Mouse (Mus musculus): Measurements from ENCODE around the gene Mri1. TPM values are rescaled to one million over a fixed set of nuclear protein-coding genes. Genes with fewer than 3 reads are reported as not detected.

The Mri1 gene
- polyA plus RNA-seq, 1 experiment from 2014 or later: 47.9 TPM

GRCm38 (mm10) chr8:84222566-84223165 is 34.5 kb downstream of the Mri1 start:
- H3K27me3 ChIP-seq (replicated peaks; ENCODE audit: control insufficient read depth, insufficient read depth, low read length): no peaks in the 10 kb centered on the region
- ATAC-seq: no peak
- H3K4me1 ChIP-seq (ENCODE audit: control insufficient read depth, insufficient read depth, low read depth, low read length): no peaks in the 10 kb centered on the region
- H3K9me3 ChIP-seq (ENCODE audit: control insufficient read depth, low read length): no peaks in the 10 kb centered on the region
- no peak overlapping the region for H3K9ac ChIP-seq (ENCODE audit: low read depth, low read length)
- peaks cover 61% of the 10 kb centered on the region for H3K36me3 ChIP-seq (ENCODE audit: control insufficient read depth, insufficient read depth, low read length)
- WGBS: 92% methylated on average over 9 of the region's 9 CpGs
- H3K4me2 ChIP-seq (ENCODE audit: low read length): no peak overlapping the region
- H3K27ac ChIP-seq (ENCODE audit: low read depth, low read length): no peak overlapping the region
- H3K4me3 ChIP-seq (ENCODE audit: low read length): no peak overlapping the region

- 87% methylated on average over 7 of the region's 7 CpGs for WGBS
- Histone ChIP-seq H3K27me3 (replicated peaks; ENCODE audit: control insufficient read depth, insufficient read depth, low read length) (no peaks in the 10 kb centered on the region), H3K4me1 (ENCODE audit: control insufficient read depth, insufficient read depth, low read depth, low read length) (no peaks in the 10 kb centered on the region), H3K4me3 (ENCODE audit: low read length) (no peak overlapping the region), H3K27ac (ENCODE audit: low read depth, low read length) (no peak overlapping the region), H3K36me3 (ENCODE audit: control insufficient read depth, insufficient read depth, low read length) (peaks cover 56% of the 10 kb centered on the region), H3K4me2 (ENCODE audit: low read length) (no peak overlapping the region), H3K9me3 (ENCODE audit: control insufficient read depth, low read length) (no peaks in the 10 kb centered on the region), H3K9ac (ENCODE audit: low read depth, low read length) (no peak overlapping the region)
- ATAC-seq: no peak
These were observed 37.0 kb downstream of the Mri1 start for GRCm38 (mm10) chr8:84220105-84220504.

GRCm38 (mm10) chr8:84218143-84218542 is 39.0 kb downstream of the Mri1 start:
- Histone ChIP-seq H3K4me3 (ENCODE audit: low read length) (no peak overlapping the region), H3K9me3 (ENCODE audit: control insufficient read depth, low read length) (no peaks in the 10 kb centered on the region), H3K36me3 (ENCODE audit: control insufficient read depth, insufficient read depth, low read length) (peaks cover 46% of the 10 kb centered on the region), H3K27me3 (replicated peaks; ENCODE audit: control insufficient read depth, insufficient read depth, low read length) (no peaks in the 10 kb centered on the region), H3K27ac (ENCODE audit: low read depth, low read length) (no peak overlapping the region), H3K4me2 (ENCODE audit: low read length) (no peak overlapping the region), H3K4me1 (ENCODE audit: control insufficient read depth, insufficient read depth, low read depth, low read length) (no peaks in the 10 kb centered on the region), H3K9ac (ENCODE audit: low read depth, low read length) (no peak overlapping the region)
- 93% methylated on average over 5 of the region's 5 CpGs for WGBS
- ATAC-seq: no peak

DNA sequence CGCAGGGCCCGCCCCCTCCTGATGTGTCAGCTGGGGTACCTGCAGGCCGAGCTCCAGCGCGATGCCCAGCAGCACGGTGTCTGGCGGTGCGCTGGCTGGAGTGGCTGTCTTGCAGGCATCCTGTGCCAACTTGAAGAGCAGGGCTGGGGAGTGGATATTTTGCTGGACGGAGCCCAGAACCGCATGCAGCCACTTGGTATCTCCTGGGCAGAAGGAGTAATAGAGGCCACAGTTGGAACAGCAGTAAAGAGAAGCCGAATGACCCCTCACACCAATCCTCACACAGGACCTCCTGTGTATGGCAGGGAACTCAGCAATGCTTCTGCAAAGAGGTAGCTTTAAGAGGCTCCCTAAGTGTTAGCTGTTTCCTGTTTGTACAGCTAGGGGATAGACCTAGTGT is 39.9 kb downstream of the Mri1 start:
- Histone ChIP-seq H3K9ac (ENCODE audit: low read depth, low read length) (no peak overlapping the region), H3K4me2 (ENCODE audit: low read length) (no peak overlapping the region), H3K27ac (ENCODE audit: low read depth, low read length) (no peak overlapping the region), H3K4me1 (ENCODE audit: control insufficient read depth, insufficient read depth, low read depth, low read length) (no peaks in the 10 kb centered on the region), H3K36me3 (ENCODE audit: control insufficient read depth, insufficient read depth, low read length) (peaks cover 43% of the 10 kb centered on the region), H3K4me3 (ENCODE audit: low read length) (no peak overlapping the region), H3K27me3 (replicated peaks; ENCODE audit: control insufficient read depth, insufficient read depth, low read length) (no peaks in the 10 kb centered on the region), H3K9me3 (ENCODE audit: control insufficient read depth, low read length) (no peaks in the 10 kb centered on the region)
- WGBS: 94% methylated on average over 11 of the region's 11 CpGs
- ATAC-seq: no peak

GRCm38 (mm10) chr8:84213277-84213676 is 43.8 kb downstream of the Mri1 start:
- Histone ChIP-seq H3K4me3 (ENCODE audit: low read length) (no peak overlapping the region), H3K9ac (ENCODE audit: low read depth, low read length) (no peak overlapping the region), H3K27ac (ENCODE audit: low read depth, low read length) (no peak overlapping the region), H3K4me1 (ENCODE audit: control insufficient read depth, insufficient read depth, low read depth, low read length) (peaks cover 17% of the 10 kb centered on the region), H3K27me3 (replicated peaks; ENCODE audit: control insufficient read depth, insufficient read depth, low read length) (no peaks in the 10 kb centered on the region), H3K9me3 (ENCODE audit: control insufficient read depth, low read length) (no peaks in the 10 kb centered on the region), H3K4me2 (ENCODE audit: low read length) (no peak overlapping the region), H3K36me3 (ENCODE audit: control insufficient read depth, insufficient read depth, low read length) (peaks cover 42% of the 10 kb centered on the region)
- WGBS: 94% methylated on average over 4 of the region's 4 CpGs
- ATAC-seq: no peak

- Histone ChIP-seq H3K4me1 (ENCODE audit: control insufficient read depth, insufficient read depth, low read depth, low read length) (peaks cover 21% of the 10 kb centered on the region), H3K4me2 (ENCODE audit: low read length) (no peak overlapping the region), H3K27ac (ENCODE audit: low read depth, low read length) (no peak overlapping the region), H3K27me3 (replicated peaks; ENCODE audit: control insufficient read depth, insufficient read depth, low read length) (no peaks in the 10 kb centered on the region), H3K9ac (ENCODE audit: low read depth, low read length) (no peak overlapping the region), H3K9me3 (ENCODE audit: control insufficient read depth, low read length) (no peaks in the 10 kb centered on the region), H3K36me3 (ENCODE audit: control insufficient read depth, insufficient read depth, low read length) (peaks cover 32% of the 10 kb centered on the region), H3K4me3 (ENCODE audit: low read length) (no peak overlapping the region)
- ATAC-seq: no peak
- WGBS: 94% methylated on average over 31 of the region's 31 CpGs
These were observed 45.1 kb downstream of the Mri1 start for GRCm38 (mm10) chr8:84211881-84212563.

GRCm38 (mm10) chr8:84211202-84211601 is 45.9 kb downstream of the Mri1 start:
- no peak for ATAC-seq
- Histone ChIP-seq H3K36me3 (ENCODE audit: control insufficient read depth, insufficient read depth, low read length) (peaks cover 29% of the 10 kb centered on the region), H3K4me1 (ENCODE audit: control insufficient read depth, insufficient read depth, low read depth, low read length) (peaks cover 21% of the 10 kb centered on the region), H3K4me2 (ENCODE audit: low read length) (no peak overlapping the region), H3K4me3 (ENCODE audit: low read length) (no peak overlapping the region), H3K9me3 (ENCODE audit: control insufficient read depth, low read length) (no peaks in the 10 kb centered on the region), H3K9ac (ENCODE audit: low read depth, low read length) (no peak overlapping the region), H3K27ac (ENCODE audit: low read depth, low read length) (no peak overlapping the region), H3K27me3 (replicated peaks; ENCODE audit: control insufficient read depth, insufficient read depth, low read length) (no peaks in the 10 kb centered on the region)
- WGBS: 98% methylated on average over 3 of the region's 3 CpGs

GRCm38 (mm10) chr8:84210167-84210791 is 46.8 kb downstream of the Mri1 start:
- 42% methylated on average over 33 of the region's 34 CpGs for WGBS
- Histone ChIP-seq H3K4me1 (ENCODE audit: control insufficient read depth, insufficient read depth, low read depth, low read length) (peaks cover 21% of the 10 kb centered on the region), H3K9ac (ENCODE audit: low read depth, low read length) (peak overlapping the region; percentile 47), H3K27me3 (replicated peaks; ENCODE audit: control insufficient read depth, insufficient read depth, low read length) (no peaks in the 10 kb centered on the region), H3K4me2 (ENCODE audit: low read length) (peak overlapping the region; percentile 50), H3K4me3 (ENCODE audit: low read length) (peak overlapping the region; percentile 22), H3K36me3 (ENCODE audit: control insufficient read depth, insufficient read depth, low read length) (peaks cover 21% of the 10 kb centered on the region), H3K9me3 (ENCODE audit: control insufficient read depth, low read length) (no peaks in the 10 kb centered on the region), H3K27ac (ENCODE audit: low read depth, low read length) (no peak overlapping the region)
- peak; percentile 37; the same call in 1 of the 2 replicates for ATAC-seq
